Mouse (Mus musculus): ENCODE measurements around the gene Akt1. TPM values are rescaled to one million over a fixed set of nuclear protein-coding genes. Genes with fewer than 3 reads are reported as not detected.

The Akt1 gene
- polyA plus RNA-seq, 1 experiment, result 105 TPM

DNA sequence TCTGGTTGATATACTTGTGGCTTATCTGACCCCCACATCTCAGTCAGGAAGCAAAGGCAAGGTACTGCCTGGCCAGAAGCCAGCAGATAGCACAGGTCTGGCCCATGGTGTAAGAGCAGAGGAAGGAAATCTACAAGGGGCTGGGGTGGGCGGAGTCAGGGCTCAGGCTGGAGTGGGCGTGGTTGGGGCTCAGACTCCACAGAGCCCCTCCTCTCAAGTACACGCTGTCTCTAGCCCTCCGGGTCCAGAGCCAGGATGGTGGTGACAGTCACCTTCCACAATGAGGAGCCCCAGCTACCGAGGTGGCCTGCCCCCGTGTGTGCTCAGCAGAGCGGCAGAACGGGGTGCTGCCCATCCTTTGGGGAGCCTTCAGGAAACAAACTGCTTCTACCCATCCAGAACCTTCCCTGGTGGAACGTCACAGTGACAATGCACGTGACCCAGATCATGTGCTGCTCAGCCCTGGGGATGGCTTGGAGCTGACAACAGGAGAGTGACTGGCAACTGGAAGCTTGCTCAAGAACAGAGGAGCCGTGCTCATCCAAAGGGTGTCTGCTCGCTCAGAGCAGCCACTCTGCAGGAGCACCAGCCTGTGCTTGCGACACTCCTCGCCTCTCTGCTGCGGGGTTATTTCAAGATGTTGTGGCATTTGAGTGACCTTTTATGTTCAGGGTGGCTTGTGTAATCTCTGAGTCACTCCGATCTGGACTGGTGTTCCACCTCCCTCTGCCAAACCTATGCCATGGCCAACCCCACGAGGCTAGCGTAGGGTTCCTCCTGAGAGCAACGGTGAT, 45.6 kb downstream of the Akt1 start:
- TF ChIP-seq POLR2A (IDR thresholded peaks at IDR 0.05; ENCODE audit: low read depth, low read length) (no peak), CTCF (IDR thresholded peaks at IDR 0.05; ENCODE audit: extremely low read depth, insufficient read depth, insufficient read length, insufficient replicate concordance) (no peak)
- H3K27ac ChIP-seq (ENCODE audit: insufficient read depth, low read length), result peak overlapping the region; percentile 21; the same call in 1 of the 2 replicates

DNA sequence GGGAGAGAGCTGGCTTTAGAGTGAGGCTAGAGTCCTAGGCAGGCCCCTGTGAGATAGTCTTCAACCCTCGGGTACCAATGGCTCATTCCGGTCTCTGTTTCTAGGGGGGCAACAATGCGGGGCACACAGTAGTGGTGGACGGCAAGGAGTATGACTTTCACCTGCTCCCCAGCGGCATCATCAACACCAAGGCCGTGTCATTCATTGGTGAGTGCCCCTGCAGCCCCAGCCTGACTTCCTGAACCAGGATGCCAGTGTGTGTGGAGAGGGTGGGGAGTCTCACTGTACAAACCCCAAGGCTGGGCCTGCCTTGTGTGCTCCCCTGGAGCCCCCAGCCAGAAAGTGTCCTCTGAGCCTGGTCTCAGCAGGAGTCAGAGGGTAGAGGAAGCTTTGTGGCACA, 46.5 kb downstream of the Akt1 start:
- H3K4me3 ChIP-seq (ENCODE audit: extremely low read depth, insufficient read depth, insufficient read length), result no peak overlapping the region

More for the DNA sequence above, 45.6 kb downstream of the Akt1 start:
- Histone ChIP-seq H3K36me3 (ENCODE audit: control insufficient read depth, insufficient read depth, low read length) (no peaks in the 10 kb centered on the region), H3K27me3 (ENCODE audit: control insufficient read depth, insufficient read depth, low read length) (no peaks in the 10 kb centered on the region), H3K4me1 (ENCODE audit: control insufficient read depth, insufficient read depth, insufficient read length) (peaks cover 31% of the 10 kb centered on the region), H3K4me3 (ENCODE audit: extremely low read depth, insufficient read depth, insufficient read length) (peak overlapping the region; percentile 34; the same call in 1 of the 2 replicates)
- 18% methylated on average over 19 of the region's 19 CpGs for WGBS
- DNase-seq (ENCODE audit: low read depth in 1 of 2, low spot score in 2 of 2), result peak in 1 of 2 experiments; percentile 72

GRCm38 (mm10) chr12:112627097-112627881, 47.4 kb downstream of the Akt1 start:
- DNase-seq (ENCODE audit: low read depth in 1 of 2, low spot score in 2 of 2), result no peak
- Histone ChIP-seq H3K27me3 (ENCODE audit: control insufficient read depth, insufficient read depth, low read length) (no peaks in the 10 kb centered on the region), H3K4me3 (ENCODE audit: extremely low read depth, insufficient read depth, insufficient read length) (no peak overlapping the region), H3K36me3 (ENCODE audit: control insufficient read depth, insufficient read depth, low read length) (no peaks in the 10 kb centered on the region), H3K27ac (ENCODE audit: insufficient read depth, low read length) (no peak overlapping the region), H3K4me1 (ENCODE audit: control insufficient read depth, insufficient read depth, insufficient read length) (peaks cover 18% of the 10 kb centered on the region)
- 69% methylated on average over 7 of the region's 7 CpGs for WGBS
- no peak for TF ChIP-seq POLR2A (IDR thresholded peaks at IDR 0.05; ENCODE audit: low read depth, low read length)
- peak; percentile 18; the same call in 1 of the 2 replicates for TF ChIP-seq CTCF (IDR thresholded peaks at IDR 0.05; ENCODE audit: extremely low read depth, insufficient read depth, insufficient read length, insufficient replicate concordance)

More for the DNA sequence above, 46.5 kb downstream of the Akt1 start:
- Histone ChIP-seq H3K27me3 (ENCODE audit: control insufficient read depth, insufficient read depth, low read length) (no peaks in the 10 kb centered on the region), H3K4me1 (ENCODE audit: control insufficient read depth, insufficient read depth, insufficient read length) (peaks cover 27% of the 10 kb centered on the region), H3K27ac (ENCODE audit: insufficient read depth, low read length) (no peak overlapping the region), H3K36me3 (ENCODE audit: control insufficient read depth, insufficient read depth, low read length) (no peaks in the 10 kb centered on the region)
- no peak for DNase-seq (ENCODE audit: low read depth in 1 of 2, low spot score in 2 of 2)
- WGBS, result 37% methylated on average over 6 of the region's 6 CpGs
- TF ChIP-seq CTCF (IDR thresholded peaks at IDR 0.05; ENCODE audit: extremely low read depth, insufficient read depth, insufficient read length, insufficient replicate concordance) (no peak), POLR2A (IDR thresholded peaks at IDR 0.05; ENCODE audit: low read depth, low read length) (no peak)

DNA sequence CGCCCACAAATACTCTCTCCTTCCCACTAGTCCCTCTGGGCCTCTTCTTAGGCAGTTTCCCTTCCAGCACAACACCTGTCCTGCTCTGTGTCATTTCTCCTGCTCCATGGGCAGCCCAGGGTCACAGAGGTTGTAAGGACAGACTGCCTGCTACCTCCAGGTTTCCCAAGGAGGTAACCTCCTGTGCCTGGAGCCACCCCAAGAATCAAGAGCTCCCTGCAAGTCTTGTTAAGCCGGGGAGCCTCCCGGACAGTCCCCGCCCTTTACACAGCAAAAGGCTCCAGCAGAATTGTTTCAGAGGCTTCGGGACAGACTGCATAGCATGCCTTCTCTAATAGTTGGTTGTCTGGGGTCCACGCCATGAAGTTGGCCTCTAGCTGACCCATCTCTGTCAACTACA, 48.2 kb downstream of the Akt1 start:
- Histone ChIP-seq H3K27me3 (ENCODE audit: control insufficient read depth, insufficient read depth, low read length) (no peaks in the 10 kb centered on the region), H3K36me3 (ENCODE audit: control insufficient read depth, insufficient read depth, low read length) (no peaks in the 10 kb centered on the region), H3K27ac (ENCODE audit: insufficient read depth, low read length) (no peak overlapping the region), H3K4me3 (ENCODE audit: extremely low read depth, insufficient read depth, insufficient read length) (no peak overlapping the region), H3K4me1 (ENCODE audit: control insufficient read depth, insufficient read depth, insufficient read length) (peaks cover 15% of the 10 kb centered on the region; the same call in 1 of the 2 replicates)
- WGBS, result 69% methylated on average over 6 of the region's 6 CpGs
- no peak for TF ChIP-seq POLR2A (IDR thresholded peaks at IDR 0.05; ENCODE audit: low read depth, low read length)
- TF ChIP-seq CTCF (IDR thresholded peaks at IDR 0.05; ENCODE audit: extremely low read depth, insufficient read depth, insufficient read length, insufficient replicate concordance), result no peak
- DNase-seq (ENCODE audit: low read depth in 1 of 2, low spot score in 2 of 2), result no peak

DNA sequence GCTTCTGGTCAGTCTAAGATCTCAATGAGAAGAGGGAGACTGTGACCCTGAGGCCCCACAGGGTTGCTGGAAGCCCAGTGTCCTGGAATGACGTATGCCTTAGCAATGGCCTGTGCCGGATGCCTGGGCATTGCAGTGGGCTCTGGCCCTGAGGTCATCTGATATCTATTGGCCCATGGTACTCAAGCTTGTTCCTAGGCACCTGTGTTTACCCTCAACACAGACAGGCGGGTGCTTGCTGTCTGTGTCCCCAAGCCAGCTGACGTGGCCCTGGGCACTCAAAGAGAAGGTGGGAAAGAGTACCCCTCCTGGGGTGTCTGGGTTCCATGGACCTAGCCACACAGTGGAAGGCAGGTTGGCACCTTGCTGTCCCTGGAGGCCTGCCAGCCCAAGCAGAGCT, 49.0 kb downstream of the Akt1 start:
- Histone ChIP-seq H3K27ac (ENCODE audit: insufficient read depth, low read length) (no peak overlapping the region), H3K4me1 (ENCODE audit: control insufficient read depth, insufficient read depth, insufficient read length) (peaks cover 15% of the 10 kb centered on the region; the same call in 1 of the 2 replicates), H3K4me3 (ENCODE audit: extremely low read depth, insufficient read depth, insufficient read length) (no peak overlapping the region), H3K27me3 (ENCODE audit: control insufficient read depth, insufficient read depth, low read length) (no peaks in the 10 kb centered on the region), H3K36me3 (ENCODE audit: control insufficient read depth, insufficient read depth, low read length) (no peaks in the 10 kb centered on the region)
- 65% methylated on average over 4 of the region's 4 CpGs for WGBS
- no peak for DNase-seq (ENCODE audit: low read depth in 1 of 2, low spot score in 2 of 2)
- TF ChIP-seq POLR2A (IDR thresholded peaks at IDR 0.05; ENCODE audit: low read depth, low read length) (no peak), CTCF (IDR thresholded peaks at IDR 0.05; ENCODE audit: extremely low read depth, insufficient read depth, insufficient read length, insufficient replicate concordance) (no peak)

DNA sequence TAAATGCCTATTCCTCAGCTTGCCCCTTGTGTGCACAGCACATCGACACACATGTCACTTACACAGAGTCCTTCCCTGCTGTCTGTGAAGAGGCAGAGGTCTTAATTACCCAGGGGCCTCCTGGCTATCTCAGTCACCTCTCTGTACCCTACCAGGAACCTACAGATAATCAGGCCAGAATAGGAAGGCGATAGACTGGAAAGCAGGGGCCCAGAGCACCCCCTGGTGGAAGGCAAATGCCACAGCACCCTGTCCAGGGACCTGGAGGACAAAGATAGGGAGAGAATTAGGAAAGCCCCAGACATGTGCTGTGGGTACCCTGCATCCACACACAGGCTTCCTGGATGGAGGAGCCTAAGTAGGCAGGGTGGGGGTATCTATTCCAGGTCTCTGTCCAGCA, 50.9 kb downstream of the Akt1 start:
- DNase-seq (ENCODE audit: low read depth in 1 of 2, low spot score in 2 of 2), result peak in 1 of 2 experiments; percentile 63
- H3K4me3 ChIP-seq (ENCODE audit: extremely low read depth, insufficient read depth, insufficient read length), result no peak overlapping the region

More for the DNA sequence above, 50.9 kb downstream of the Akt1 start:
- no peaks in the 10 kb centered on the region for H3K36me3 ChIP-seq (ENCODE audit: control insufficient read depth, insufficient read depth, low read length)
- H3K4me1 ChIP-seq (ENCODE audit: control insufficient read depth, insufficient read depth, insufficient read length), result peaks cover 17% of the 10 kb centered on the region
- no peak for TF ChIP-seq POLR2A (IDR thresholded peaks at IDR 0.05; ENCODE audit: low read depth, low read length)
- peak; percentile 88; the same call in 1 of the 2 replicates for TF ChIP-seq CTCF (IDR thresholded peaks at IDR 0.05; ENCODE audit: extremely low read depth, insufficient read depth, insufficient read length, insufficient replicate concordance)
- H3K27me3 ChIP-seq (ENCODE audit: control insufficient read depth, insufficient read depth, low read length), result no peaks in the 10 kb centered on the region
- 28% methylated on average over 2 of the region's 2 CpGs for WGBS
- no peak overlapping the region for H3K27ac ChIP-seq (ENCODE audit: insufficient read depth, low read length)
